Mouse (Mus musculus): ENCODE data around the gene AI467606. TPM values are rescaled to one million over a fixed set of nuclear protein-coding genes. Genes with fewer than 3 reads are reported as not detected.

AI467606 gene
- polyA plus RNA-seq, 1 experiment: 41.4 TPM

DNA sequence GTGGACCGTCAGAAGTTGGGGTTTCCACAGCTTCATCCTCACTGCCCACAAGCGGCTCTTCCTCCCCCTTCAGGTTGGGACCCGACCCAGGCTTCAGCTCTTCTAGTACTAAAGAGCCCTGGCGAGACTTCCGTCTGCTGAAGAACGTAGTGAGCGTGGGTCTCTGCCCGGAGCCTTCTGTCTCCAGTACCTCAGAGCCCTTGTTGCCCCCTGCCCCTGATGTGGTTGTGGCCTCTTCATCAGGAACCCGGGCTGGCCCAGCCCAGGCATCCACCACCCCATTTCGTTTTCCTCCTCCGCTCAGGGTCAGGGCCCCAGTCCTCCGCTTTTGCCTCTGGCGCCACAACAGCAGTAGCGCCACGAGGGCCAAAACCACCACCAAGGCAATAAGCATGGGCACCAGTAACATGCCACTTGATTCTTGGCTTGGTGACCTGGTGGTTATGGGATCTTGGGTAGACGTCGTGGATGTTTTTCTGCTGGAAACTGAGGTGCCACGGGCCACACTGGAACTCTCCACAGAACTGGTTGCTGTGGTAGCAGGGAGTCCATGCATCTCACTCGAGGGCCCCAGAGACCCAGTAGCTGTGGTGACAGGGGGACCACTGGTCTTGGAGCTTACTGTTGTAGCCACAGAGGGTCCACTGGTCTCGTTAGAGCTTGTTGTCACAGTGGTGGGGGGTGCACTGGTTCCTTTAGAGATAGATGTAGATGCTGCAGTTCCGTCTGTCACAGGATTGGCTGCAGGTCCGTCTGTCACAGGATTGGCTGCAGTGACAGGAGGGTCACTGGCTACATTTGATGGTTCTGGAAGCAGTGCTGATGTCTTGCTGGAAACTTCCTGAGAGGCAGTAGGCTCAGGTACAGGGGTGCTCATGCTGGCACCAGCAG lies 45.3 kb downstream of the AI467606 start:
- Histone ChIP-seq H3K4me1 (ENCODE audit: control insufficient read depth, insufficient read depth, low read length) (peaks cover 26% of the 10 kb centered on the region), H3K4me3 (ENCODE audit: insufficient read depth, low read length) (no peak overlapping the region), H3K27ac (ENCODE audit: insufficient read depth, low read depth, low read length) (no peak overlapping the region)
- TF ChIP-seq CTCF (IDR thresholded peaks at IDR 0.05; ENCODE audit: low read depth, low read length) (no peak), POLR2A (IDR thresholded peaks at IDR 0.05; ENCODE audit: borderline replicate concordance, low read depth, low read length) (no peak)

DNA sequence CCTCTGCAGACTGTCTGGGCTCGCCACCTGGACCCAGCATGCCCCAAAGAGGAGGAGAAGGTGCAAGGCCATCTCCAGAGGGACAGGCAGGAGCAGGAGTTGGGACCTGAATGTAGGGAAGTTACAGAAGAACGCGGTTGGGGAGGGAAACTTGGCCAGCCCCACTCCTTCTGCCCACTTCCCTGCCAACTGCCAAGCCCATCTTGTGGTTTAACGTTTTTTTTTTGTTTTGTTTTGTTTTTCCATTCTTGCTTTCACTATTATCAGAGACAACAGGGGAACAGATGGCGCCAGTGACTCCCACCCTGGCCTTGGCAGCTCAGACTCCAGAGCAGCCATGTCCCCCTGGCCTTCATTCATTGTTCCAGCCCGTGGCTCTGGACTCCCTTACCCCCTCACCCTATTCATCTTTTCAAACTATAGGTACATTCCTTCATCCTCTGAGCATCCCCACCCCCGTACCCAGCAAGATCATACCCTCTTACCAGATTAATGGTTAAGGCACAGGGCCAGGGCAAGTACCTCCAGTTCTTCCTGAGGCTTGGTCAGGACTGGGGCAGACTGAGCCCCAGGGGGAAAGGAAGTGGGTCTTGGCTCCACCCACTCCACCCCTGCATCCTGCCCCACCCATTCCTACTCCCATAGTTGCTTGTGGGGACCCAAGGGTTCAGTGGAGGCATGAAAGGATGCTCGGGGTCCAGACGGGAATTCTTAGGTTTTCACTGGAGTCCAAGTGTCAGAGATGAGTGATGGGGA lies 46.3 kb downstream of the AI467606 start, which contains the start of gene Spn:
TSS of gene Spn (minus strand) at position 562 of the 756 bp plus-strand sequence.
- no peak for TF ChIP-seq POLR2A (IDR thresholded peaks at IDR 0.05; ENCODE audit: borderline replicate concordance, low read depth, low read length)
- TF ChIP-seq CTCF (IDR thresholded peaks at IDR 0.05; ENCODE audit: low read depth, low read length): no peak; the same call in 1 of the 2 replicates
- H3K27ac ChIP-seq (ENCODE audit: insufficient read depth, low read depth, low read length): peak within 1 kb of the TSS; percentile 24; the same call in 1 of the 2 replicates
- peak within 1 kb of the TSS; percentile 39 for H3K4me3 ChIP-seq (ENCODE audit: insufficient read depth, low read length)
- H3K4me1 ChIP-seq (ENCODE audit: control insufficient read depth, insufficient read depth, low read length): peaks cover 28% of the 10 kb centered on the region

DNA sequence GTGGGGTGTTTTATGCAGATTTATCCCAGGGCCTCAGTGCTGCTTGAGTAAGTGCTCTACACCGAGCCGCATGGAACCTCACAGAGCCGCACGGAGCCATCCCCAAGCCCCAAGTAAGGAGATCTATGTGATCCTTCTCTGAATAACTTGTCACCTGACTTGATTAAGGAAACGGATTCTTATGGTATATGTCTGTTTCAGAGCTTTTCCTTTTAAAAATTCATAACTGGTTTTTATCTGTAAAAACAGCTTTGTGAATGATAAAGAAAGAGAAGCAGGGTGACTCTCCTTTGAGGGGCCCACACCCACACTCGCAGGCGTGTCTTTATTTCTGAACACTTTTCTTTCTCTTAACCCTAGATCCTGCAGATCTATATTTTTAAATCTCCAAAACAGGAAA lies 47.9 kb downstream of the AI467606 start:
- TF ChIP-seq POLR2A (IDR thresholded peaks at IDR 0.05; ENCODE audit: borderline replicate concordance, low read depth, low read length) (no peak), CTCF (IDR thresholded peaks at IDR 0.05; ENCODE audit: low read depth, low read length) (no peak)
- H3K4me3 ChIP-seq (ENCODE audit: insufficient read depth, low read length): no peak overlapping the region
- no peak overlapping the region for H3K27ac ChIP-seq (ENCODE audit: insufficient read depth, low read depth, low read length)
- H3K4me1 ChIP-seq (ENCODE audit: control insufficient read depth, insufficient read depth, low read length): peaks cover 30% of the 10 kb centered on the region

DNA sequence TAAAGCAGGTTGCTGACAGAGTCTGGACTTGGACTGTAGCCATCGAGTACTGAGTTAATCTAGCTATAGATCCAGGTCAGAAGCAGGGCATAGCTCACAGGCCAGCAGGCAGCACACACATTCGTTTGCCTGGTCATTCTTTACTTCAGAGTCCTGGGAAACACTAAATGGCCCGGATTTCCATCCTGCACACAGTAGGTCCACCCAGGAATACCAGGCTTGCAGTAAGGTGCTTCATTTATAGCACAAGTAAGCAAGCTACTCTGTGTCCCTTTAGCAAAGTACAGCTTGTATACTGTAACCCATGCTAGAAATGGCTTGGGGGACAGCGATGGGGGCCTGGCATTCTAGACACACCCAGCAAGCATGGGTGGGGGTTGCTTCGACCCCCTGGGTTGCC lies 48.4 kb downstream of the AI467606 start:
- TF ChIP-seq CTCF (IDR thresholded peaks at IDR 0.05; ENCODE audit: low read depth, low read length) (no peak), POLR2A (IDR thresholded peaks at IDR 0.05; ENCODE audit: borderline replicate concordance, low read depth, low read length) (no peak)
- Histone ChIP-seq H3K4me3 (ENCODE audit: insufficient read depth, low read length) (no peak overlapping the region), H3K4me1 (ENCODE audit: control insufficient read depth, insufficient read depth, low read length) (peaks cover 31% of the 10 kb centered on the region), H3K27ac (ENCODE audit: insufficient read depth, low read depth, low read length) (no peak overlapping the region)

DNA sequence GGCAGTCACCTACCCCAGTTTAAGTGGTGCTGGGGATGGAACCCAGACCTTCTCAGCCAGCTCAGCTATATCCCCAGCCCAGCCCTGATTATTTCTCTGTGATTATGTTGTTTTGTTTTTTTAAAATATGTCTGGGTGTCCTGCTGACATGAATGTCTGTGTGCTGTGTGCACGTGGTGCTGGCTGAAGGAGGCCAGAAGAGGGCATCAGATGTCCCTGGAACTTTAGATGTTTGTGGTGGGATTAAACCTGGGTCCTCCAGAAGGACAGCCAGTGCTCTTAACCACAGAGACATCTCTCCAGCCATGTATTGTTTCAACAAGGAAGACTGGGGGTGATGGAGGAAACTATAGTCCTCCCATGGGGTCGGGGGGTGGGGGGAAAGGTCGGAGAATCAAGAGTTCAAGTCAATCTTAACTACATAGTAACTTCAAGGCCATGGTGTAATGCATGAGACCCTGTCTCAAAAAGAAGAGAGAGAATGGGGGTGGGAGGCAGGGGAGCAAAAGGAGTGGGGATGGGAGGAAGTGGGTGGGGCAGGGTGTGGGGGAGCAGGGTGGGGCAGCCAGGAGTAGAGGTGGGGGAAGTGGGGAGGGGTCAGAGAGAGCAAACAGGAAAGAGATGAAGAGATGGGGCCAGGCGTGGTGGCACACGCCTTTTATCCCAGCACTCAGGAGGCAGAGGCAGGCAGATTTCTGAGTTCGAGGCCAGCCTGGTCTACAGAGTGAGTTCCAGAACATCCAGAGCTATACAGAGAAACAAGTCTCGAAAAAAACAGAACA lies 49.7 kb downstream of the AI467606 start:
- Histone ChIP-seq H3K4me1 (ENCODE audit: control insufficient read depth, insufficient read depth, low read length) (peaks cover 34% of the 10 kb centered on the region), H3K4me3 (ENCODE audit: insufficient read depth, low read length) (no peak overlapping the region), H3K27ac (ENCODE audit: insufficient read depth, low read depth, low read length) (no peak overlapping the region)
- TF ChIP-seq CTCF (IDR thresholded peaks at IDR 0.05; ENCODE audit: low read depth, low read length) (0 out of 2 replicates have a peak, but pooled peaks have one; percentile 28), POLR2A (IDR thresholded peaks at IDR 0.05; ENCODE audit: borderline replicate concordance, low read depth, low read length) (no peak)

DNA sequence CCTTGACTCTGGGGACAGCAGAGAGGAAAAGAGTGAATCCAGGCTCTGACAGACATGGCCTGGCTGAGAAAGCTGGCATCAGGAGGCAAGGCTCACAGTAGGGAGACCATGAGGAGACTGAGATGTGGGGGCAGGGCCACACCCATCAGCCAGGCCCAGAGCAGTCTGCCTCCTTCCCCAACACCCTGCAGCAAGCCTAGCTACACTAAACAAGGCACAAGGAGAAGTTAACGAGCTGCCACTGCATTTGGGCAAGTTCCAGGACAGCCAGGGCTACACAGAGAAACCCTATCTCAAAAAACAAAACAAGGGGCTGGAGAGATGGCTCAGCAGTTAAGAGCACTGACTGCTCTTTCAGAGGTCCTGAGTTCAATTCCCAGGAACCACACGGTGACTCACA lies 51.1 kb downstream of the AI467606 start:
- Histone ChIP-seq H3K4me1 (ENCODE audit: control insufficient read depth, insufficient read depth, low read length) (peaks cover 35% of the 10 kb centered on the region), H3K4me3 (ENCODE audit: insufficient read depth, low read length) (no peak overlapping the region), H3K27ac (ENCODE audit: insufficient read depth, low read depth, low read length) (no peak overlapping the region)
- TF ChIP-seq POLR2A (IDR thresholded peaks at IDR 0.05; ENCODE audit: borderline replicate concordance, low read depth, low read length): no peak
- TF ChIP-seq CTCF (IDR thresholded peaks at IDR 0.05; ENCODE audit: low read depth, low read length): no peak

DNA sequence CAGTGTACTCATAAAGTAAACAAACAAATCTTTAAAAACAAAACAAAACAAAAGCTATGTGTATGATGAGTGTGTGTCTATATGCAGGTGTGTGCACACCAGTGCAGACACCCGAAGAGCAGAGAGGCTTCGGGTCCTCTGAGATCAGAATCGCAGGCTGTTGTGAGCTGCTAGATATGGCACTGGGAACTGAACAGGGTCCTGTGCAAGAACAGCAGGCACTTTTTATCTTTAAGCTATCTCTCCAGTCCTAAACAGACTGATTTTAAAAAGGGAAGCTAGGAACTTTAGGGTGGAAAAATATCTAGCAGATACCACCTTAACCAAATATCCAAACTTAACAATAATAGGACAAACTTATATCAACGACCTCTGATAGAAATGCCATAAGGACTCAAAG lies 51.5 kb downstream of the AI467606 start:
- Histone ChIP-seq H3K4me1 (ENCODE audit: control insufficient read depth, insufficient read depth, low read length) (peaks cover 32% of the 10 kb centered on the region), H3K4me3 (ENCODE audit: insufficient read depth, low read length) (no peak overlapping the region), H3K27ac (ENCODE audit: insufficient read depth, low read depth, low read length) (no peak overlapping the region)
- TF ChIP-seq CTCF (IDR thresholded peaks at IDR 0.05; ENCODE audit: low read depth, low read length) (no peak), POLR2A (IDR thresholded peaks at IDR 0.05; ENCODE audit: borderline replicate concordance, low read depth, low read length) (no peak)

Other genes starting within 250 kb of the AI467606 start
- not detected in 2 replicates for gene Doc2a, start 243.9 kb upstream of the AI467606 start, polyA plus RNA-seq (2012; ENCODE audit: insufficient read depth, insufficient read length, missing spikeins)
- 32.0 and 33.5 TPM in 2 replicates for gene Hirip3, start 229.4 kb upstream of the AI467606 start, polyA plus RNA-seq (2012; ENCODE audit: insufficient read depth, insufficient read length, missing spikeins)
- 67.0 and 72.6 TPM in 2 replicates for gene Ino80e, start 229.0 kb upstream of the AI467606 start, polyA plus RNA-seq (2012; ENCODE audit: insufficient read depth, insufficient read length, missing spikeins)
- 58.5 and 66.8 TPM in 2 replicates for gene Taok2, start 206.7 kb upstream of the AI467606 start, polyA plus RNA-seq (2012; ENCODE audit: insufficient read depth, insufficient read length, missing spikeins)
- 74.2 and 75.9 TPM in 2 replicates for gene Tmem219, start 168.4 kb upstream of the AI467606 start, polyA plus RNA-seq (2012; ENCODE audit: insufficient read depth, insufficient read length, missing spikeins)
- gene Kctd13, start 162.5 kb upstream of the AI467606 start, polyA plus RNA-seq (2012; ENCODE audit: insufficient read depth, insufficient read length, missing spikeins): 16.2 and 17.5 TPM in 2 replicates
- gene Asphd1, start 141.8 kb upstream of the AI467606 start, polyA plus RNA-seq (2012; ENCODE audit: insufficient read depth, insufficient read length, missing spikeins): not detected in 2 replicates
- 1.6 and 2.6 TPM in 2 replicates for gene Sez6l2, start 140.8 kb upstream of the AI467606 start, polyA plus RNA-seq (2012; ENCODE audit: insufficient read depth, insufficient read length, missing spikeins)
- gene Cdipt, start 115.4 kb upstream of the AI467606 start, polyA plus RNA-seq (2012; ENCODE audit: insufficient read depth, insufficient read length, missing spikeins): 112 and 118 TPM in 2 replicates
- gene Cdiptos, start 115.3 kb upstream of the AI467606 start, polyA plus RNA-seq (2012; ENCODE audit: insufficient read depth, insufficient read length, missing spikeins): 7.3 and 7.4 TPM in 2 replicates
- gene Mvp, start 76.7 kb upstream of the AI467606 start, polyA plus RNA-seq (2012; ENCODE audit: insufficient read depth, insufficient read length, missing spikeins): 95.9 and 96.2 TPM in 2 replicates
- gene Pagr1b, start 74.9 kb upstream of the AI467606 start, polyA plus RNA-seq (2012; ENCODE audit: insufficient read depth, insufficient read length, missing spikeins): 9.2 and 17.6 TPM in 2 replicates
- gene Pagr1a, start 74.0 kb upstream of the AI467606 start, polyA plus RNA-seq (2012; ENCODE audit: insufficient read depth, insufficient read length, missing spikeins): 20.3 and 22.2 TPM in 2 replicates
- gene Gm42742, start 70.3 kb upstream of the AI467606 start, polyA plus RNA-seq (2012; ENCODE audit: insufficient read depth, insufficient read length, missing spikeins): 31.3 and 44.3 TPM in 2 replicates
- gene Prrt2, start 70.1 kb upstream of the AI467606 start, polyA plus RNA-seq (2012; ENCODE audit: insufficient read depth, insufficient read length, missing spikeins): 2.8 TPM in 1 of 2 replicates, not detected in the other
- gene Maz, start 64.3 kb upstream of the AI467606 start, polyA plus RNA-seq (2012; ENCODE audit: insufficient read depth, insufficient read length, missing spikeins): 161 and 164 TPM in 2 replicates
- gene Kif22, start 48.9 kb upstream of the AI467606 start, polyA plus RNA-seq (2012; ENCODE audit: insufficient read depth, insufficient read length, missing spikeins): 40.8 and 48.5 TPM in 2 replicates
- gene Zg16, start 4.0 kb upstream of the AI467606 start, polyA plus RNA-seq (2012; ENCODE audit: insufficient read depth, insufficient read length, missing spikeins): not detected in 2 replicates
- gene Qprt, start 30.9 kb downstream of the AI467606 start, polyA plus RNA-seq (2012; ENCODE audit: insufficient read depth, insufficient read length, missing spikeins): 0.71 TPM in 1 of 2 replicates, not detected in the other
- 34.5 and 36.3 TPM in 2 replicates for gene Spn, start 46.5 kb downstream of the AI467606 start, polyA plus RNA-seq (2012; ENCODE audit: insufficient read depth, insufficient read length, missing spikeins)
- 58.0 and 58.5 TPM in 2 replicates for gene Cd2bp2, start 104.7 kb downstream of the AI467606 start, polyA plus RNA-seq (2012; ENCODE audit: insufficient read depth, insufficient read length, missing spikeins)
- gene Tbc1d10b, start 117.1 kb downstream of the AI467606 start, polyA plus RNA-seq (2012; ENCODE audit: insufficient read depth, insufficient read length, missing spikeins): 67.2 and 71.7 TPM in 2 replicates
- gene Mylpf, start 117.5 kb downstream of the AI467606 start, polyA plus RNA-seq (2012; ENCODE audit: insufficient read depth, insufficient read length, missing spikeins): 3.9 and 6.9 TPM in 2 replicates
- 6.5 and 6.8 TPM in 2 replicates for gene Zfp553, start 141.7 kb downstream of the AI467606 start, polyA plus RNA-seq (2012; ENCODE audit: insufficient read depth, insufficient read length, missing spikeins)
- gene Sept1, start 141.8 kb downstream of the AI467606 start, polyA plus RNA-seq (2012; ENCODE audit: insufficient read depth, insufficient read length, missing spikeins): 2.9 and 5.8 TPM in 2 replicates
- gene Zfp771, start 152.9 kb downstream of the AI467606 start, polyA plus RNA-seq (2012; ENCODE audit: insufficient read depth, insufficient read length, missing spikeins): 10.9 and 12.4 TPM in 2 replicates
- 25.6 and 27.3 TPM in 2 replicates for gene Dctpp1, start 169.3 kb downstream of the AI467606 start, polyA plus RNA-seq (2012; ENCODE audit: insufficient read depth, insufficient read length, missing spikeins)
- 72.2 and 77.0 TPM in 2 replicates for gene Sephs2, start 182.7 kb downstream of the AI467606 start, polyA plus RNA-seq (2012; ENCODE audit: insufficient read depth, insufficient read length, missing spikeins)
- 42.3 and 49.7 TPM in 2 replicates for gene Itgal, start 204.9 kb downstream of the AI467606 start, polyA plus RNA-seq (2012; ENCODE audit: insufficient read depth, insufficient read length, missing spikeins)